Mouse (Mus musculus) left cerebral cortex, postnatal 14 days (tissue): ENCODE measurements around the gene P4ha3. TPM values are rescaled to one million over a fixed set of nuclear protein-coding genes. Genes with fewer than 3 reads are reported as not detected.

ENCODE experiments used
- DNase-seq, 2 experiments: peaks; one replicate each; pipeline ENCODE4 v3.0.0; 2021 to 2022; ENCODE audit warnings: low spot score in 2 of 2, mixed read lengths in 1 of 2
- intact Hi-C: fragments of 180-260 bp; cut with DNase I; formaldehyde crosslinking; loops from one replicate; pipeline ENCODE4 v1.15.1; 2025
- total RNA-seq, 2 experiments: library from RNA; stranded (reverse); gene quantifications; 2 replicates each; pipeline ENCODE4 v1.2.3; 2021

The P4ha3 gene
- total RNA-seq, 2 experiments from 2014 or later: 6.4 to 6.9 TPM

DNA sequence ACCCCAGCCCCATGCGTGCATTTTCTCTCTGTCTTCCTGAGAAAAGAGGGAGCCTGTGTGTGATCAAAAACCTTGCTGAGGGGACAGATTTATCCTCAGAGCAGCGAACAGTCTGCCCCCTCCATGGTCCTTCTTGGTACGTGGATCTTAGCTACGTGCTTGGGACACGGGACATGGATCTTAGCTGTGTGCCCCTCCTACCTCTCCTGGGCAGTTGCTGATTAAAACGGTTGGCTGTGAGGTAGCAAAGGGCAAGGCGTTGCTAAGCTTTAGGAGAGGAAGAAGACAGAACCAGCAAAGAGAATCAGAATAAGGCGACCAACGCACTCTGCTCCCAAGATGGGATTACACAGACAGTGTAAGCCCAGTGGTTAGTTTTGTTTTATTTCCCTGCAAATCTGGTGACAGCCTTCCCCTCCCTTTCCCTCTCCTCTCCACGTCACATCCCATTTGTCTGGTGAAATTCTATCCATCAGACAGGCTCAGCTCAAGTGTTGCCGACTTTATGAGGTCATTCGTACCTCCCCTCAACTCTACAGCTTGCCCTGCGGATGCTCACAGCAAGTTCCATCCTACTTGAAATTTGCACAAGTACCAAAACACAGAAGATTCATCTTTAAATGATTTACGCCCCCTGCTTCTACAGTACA lies 13.7 kb downstream of the P4ha3 start:
- no peak for DNase-seq
- intact Hi-C loops: no loop called here

DNA sequence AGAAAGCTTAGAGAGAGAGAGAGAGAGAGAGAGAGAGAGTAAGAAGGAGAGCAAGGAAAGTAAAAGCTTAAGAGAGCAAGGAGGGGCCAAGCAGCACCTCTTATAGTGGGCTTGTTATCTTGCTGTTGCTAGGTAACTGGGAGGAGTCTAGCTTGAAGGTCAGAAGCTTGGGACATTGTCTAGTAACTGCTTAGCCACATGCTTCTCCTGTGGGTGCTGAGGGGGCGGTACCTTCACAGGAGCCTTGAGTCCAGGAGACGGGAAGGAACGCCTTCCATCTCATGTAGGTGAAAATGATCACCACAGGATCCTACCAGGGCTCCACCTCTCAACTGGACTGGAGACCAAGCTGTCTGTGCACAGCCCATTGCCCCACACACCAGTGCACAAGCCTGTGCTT lies 16.1 kb downstream of the P4ha3 start:
- DNase-seq: no peak
- intact Hi-C loops: no loop called here

DNA sequence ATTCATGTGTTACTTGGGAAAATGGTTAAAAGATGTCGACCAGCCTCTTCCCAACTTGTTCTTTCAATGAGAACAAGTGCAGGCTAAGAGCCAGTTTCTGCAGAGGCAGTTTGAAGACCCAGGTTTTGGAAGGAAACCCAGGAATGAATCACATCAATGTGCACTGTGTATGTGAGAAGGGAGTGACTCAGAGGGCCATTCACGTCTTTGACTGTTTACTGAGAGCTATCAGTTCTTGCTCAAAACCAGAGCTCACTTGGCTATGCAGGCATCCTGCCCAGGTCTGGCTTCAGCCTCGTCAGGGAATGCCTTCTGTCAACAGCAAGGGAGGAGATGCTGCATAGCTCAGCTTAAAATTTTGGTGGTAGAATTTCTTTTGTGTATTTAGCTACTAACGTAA lies 17.0 kb downstream of the P4ha3 start:
- intact Hi-C loops: no loop called here
- peak; percentile 73 to 88 for DNase-seq

DNA sequence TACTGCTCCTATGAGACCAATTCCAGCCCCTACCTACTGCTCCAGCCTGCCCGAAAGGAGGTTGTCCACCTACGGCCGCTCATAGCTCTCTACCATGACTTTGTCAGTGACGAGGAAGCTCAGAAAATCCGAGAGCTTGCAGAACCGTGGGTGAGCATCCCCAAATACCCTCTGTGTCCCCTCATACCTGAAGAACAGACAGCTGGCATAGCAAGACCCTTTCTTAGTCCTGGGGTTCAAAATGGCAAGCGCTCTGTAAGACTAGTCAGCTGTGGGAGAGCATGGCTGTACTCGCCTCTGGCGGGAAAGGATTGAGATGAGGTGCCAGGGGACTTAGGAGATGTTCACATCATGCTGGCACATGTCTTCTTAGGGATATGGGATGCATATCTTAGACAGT lies 20.6 kb downstream of the P4ha3 start:
- intact Hi-C loops: no loop called here
- no peak for DNase-seq

DNA sequence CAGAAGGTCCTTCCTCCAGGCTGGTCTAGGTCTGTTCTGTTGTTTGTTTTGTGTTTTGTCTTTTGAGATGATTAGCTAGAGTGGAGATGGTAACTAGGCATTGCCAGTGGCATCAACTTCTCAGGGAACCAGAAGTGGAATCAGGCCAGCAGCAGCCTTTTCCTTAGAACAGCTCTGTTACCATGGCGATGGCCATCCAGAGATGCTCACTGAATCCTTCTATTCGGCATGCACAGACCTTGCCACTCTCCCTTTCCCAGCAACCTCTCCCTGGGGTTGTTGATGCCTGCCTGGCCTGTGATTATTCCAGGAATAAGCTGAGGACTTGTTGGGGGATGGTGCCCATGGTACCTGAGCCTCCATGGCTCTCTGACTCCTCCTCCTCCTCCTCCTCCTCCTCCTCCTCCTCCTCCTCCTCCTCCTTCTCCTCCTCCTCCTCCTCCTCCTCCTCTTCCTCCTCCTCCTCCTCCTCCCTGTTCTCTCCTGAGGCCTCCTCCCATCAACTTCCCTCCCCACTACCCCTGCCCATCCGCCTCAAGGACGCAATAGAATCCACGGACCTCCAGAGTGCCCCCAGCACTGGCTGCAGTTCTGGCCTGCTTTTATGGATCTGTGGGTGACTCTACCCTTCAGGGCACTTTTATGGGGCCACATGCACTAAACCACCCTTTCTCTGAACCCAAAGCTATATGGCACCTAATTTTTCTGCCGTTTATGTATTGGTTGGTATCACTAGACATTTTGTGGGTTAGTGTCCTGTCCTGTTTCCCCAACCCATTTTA lies 22.7 kb downstream of the P4ha3 start:
- peak; percentile 76 to 90 for DNase-seq
- intact Hi-C loops: no loop called here

DNA sequence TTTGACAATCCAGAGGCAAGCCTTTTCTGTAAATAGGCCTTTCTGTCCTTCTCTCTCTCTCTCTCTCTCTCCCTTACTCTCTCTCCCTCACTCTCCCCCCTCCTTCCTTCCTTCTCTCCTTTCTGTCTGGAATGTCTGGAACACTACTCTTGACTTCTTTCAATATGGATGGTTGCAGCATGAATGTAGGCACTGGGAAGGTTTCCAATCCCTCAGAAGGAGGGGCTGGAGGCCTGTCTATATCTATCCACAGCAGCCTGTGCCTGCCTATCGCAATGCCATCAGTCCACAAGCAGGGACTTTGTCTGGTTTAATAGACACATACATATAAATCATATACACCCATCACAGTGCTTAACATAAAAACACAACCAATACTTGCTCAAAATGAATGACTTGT lies 23.9 kb downstream of the P4ha3 start:
- DNase-seq: peak; percentile 28 to 44
- intact Hi-C loops: no loop called here

DNA sequence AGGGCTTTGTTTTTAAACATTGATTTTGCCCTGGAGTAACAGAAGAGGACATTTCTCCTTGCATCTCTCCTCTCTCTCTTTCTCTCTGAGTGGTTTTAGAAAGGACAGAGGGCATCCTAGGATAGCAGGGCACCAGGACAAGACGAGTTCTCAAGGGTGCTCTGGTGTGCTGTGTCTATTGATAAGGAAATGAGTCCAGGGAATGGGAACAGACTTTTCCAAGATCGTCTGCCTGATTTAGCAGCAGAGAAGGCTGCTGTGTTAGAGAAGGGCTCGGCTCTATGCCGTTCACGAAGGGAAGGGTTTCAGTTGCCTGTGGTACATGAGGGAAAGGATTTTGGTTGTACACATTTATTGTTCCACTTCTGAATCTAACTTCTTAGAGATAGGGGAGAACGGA lies 24.4 kb downstream of the P4ha3 start:
- intact Hi-C loops: no loop called here
- DNase-seq: no peak

DNA sequence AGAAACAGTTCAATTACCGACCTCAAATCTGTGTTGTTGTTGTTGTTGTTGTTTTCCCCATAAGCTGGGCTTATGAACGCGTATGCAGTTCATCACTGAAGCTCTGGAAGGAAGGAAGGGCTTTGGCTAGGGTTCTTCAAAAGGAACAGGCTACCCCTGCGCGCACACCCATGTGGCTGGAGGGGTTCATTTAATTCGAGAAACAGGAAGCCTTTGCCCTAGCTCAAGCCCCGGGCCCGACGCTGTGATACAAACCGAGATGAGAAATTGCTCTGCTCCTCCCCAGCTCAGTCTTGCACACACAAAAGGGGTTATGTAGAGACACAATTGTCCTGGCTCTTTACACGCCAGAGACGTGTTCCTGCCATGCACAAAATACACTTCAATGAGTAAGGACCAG lies 25.0 kb downstream of the P4ha3 start:
- DNase-seq: no peak
- intact Hi-C loops: no loop called here

DNA sequence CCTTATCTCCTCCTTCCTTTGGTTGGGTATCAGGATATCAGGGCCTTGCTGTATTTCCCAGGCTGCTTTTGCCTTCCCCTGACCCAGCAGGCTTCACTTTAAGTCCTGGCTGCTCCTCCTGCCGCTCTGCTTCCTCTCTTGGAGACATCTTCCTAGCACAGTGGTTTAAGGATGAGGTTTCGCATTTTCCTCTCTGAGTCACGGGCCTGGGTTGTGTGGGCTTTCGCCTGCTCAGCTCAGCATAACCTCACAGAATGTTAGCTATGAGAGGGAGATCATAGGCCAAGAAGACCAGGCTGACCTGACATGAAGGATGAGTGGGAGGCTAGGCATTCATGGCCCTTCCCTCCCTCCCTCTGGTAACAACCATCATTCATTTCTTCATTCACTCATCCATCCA lies 27.4 kb downstream of the P4ha3 start:
- DNase-seq: no peak
- intact Hi-C loops: no loop called here

DNA sequence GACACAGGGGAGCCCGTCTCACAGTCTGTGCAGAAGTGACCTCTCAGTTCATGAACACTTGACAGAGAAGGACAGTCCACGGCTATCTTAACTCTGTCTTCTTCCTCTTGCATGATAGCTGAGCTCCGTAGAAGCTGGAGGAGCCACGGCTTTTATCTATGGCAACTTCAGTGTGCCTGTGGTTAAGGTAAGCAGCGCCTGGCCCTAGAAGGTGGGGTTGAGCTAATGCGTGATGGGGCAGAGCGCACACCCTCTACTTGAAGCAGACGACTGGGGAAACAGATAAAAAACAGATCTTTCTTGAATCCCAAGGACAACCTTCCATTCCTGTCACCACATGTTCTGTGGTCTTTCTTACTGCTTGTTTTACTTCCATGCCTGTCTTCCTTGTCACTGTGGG lies 31.6 kb downstream of the P4ha3 start:
- intact Hi-C loops: no loop called here
- DNase-seq: no peak

DNA sequence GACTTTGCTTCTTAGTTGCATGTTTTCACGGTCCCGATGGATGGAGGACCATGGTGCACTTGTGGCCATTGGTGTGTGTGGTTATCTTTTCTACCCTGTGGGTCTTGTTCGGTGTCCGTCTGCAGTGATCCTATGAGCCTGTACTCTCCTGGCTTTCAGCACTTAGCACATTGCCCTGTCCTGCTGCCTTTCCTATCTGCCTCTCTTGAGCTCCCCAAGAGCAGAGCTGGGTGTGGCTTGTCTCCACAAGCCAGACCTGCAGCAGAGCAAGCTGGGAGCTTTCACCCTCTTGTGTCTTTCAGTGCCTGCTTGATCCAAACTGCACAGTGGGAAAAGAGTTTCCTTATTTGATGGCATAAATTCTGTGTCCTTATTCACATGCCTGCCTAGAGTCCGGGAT lies 32.2 kb downstream of the P4ha3 start:
- intact Hi-C loops: no loop called here
- no peak for DNase-seq

DNA sequence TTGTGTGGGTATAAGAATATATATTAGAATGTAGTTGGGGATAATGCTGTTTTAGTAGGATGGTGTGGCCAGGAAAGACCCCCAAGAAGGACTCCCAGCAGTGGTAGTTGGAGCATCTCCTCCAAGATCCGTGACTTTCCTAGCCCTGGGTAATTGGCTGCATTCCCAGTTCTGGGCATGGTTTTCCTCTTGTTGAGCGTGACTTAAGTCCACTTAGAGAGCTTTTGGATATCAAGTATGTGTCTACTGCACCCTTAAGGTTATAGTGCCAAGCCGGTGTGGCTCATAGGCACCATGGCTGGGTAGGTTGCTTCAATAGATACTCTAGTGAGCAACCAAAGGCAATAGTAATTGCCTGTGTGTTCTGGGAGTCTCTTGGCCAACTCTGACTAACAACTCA lies 38.4 kb downstream of the P4ha3 start:
- DNase-seq: no peak
- intact Hi-C loops: no loop called here

DNA sequence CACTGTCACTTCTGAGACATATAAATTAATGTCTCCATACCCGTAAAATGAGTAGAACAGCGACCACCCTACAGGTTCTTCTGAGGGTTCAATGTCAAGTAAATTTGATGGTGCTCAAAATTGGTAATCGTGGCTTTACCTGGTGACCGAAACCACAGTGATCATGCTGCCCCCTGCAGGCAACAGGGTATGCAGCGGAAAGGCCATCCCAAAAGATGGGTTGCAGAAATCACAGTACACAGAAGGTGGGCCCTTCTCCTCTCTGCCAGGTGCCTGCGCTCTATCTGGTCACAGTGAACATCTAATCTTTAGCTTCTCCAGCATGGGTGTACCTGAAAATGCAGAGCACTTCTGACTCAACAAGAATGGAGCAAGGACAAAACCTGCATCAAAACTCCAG lies 40.2 kb downstream of the P4ha3 start:
- intact Hi-C loops: loop anchor here (1.0 kb wide), 1 partner anchor 46 kb away; no protein-coding TSS in a partner anchor
- peak; percentile 60 to 63 for DNase-seq

DNA sequence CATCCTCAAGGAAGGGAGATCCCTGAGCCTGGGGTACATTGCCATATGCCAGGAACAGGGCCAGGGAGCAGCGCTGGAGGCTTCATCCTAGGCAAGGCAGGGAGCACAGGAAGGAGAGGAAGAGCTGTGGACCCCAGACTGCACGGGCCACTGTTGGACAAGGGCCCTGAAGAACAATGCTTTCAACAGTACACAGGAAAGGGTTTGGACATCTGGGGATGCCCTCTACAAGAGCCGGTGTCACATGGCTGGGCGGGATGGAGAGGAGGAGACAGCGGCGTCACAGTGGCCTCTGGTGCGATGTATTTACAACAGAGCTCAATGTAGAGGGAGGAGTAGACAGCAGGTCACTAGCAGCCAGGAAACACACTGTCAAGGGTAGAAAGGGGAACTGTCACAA lies 42.2 kb downstream of the P4ha3 start:
- DNase-seq: no peak
- intact Hi-C loops: no loop called here

DNA sequence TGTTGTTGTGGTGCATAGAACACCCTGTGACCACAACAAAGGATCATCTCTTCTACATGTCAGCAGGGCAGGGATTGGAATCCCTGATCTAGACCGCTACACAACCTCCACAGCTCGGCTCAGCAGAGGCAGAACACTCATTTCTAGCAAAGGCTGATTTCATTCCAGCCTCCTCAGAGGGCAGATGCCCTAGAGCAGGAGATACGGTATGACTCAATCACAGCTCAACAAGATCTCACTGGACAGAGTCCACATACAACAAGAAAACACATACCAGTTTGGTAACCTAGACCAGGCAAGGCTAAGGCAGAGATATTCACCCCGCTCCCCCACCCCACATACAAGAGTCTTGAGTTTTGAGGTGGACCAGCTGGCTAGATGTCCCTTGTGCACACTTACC lies 43.3 kb downstream of the P4ha3 start:
- intact Hi-C loops: no loop called here
- DNase-seq: no peak

DNA sequence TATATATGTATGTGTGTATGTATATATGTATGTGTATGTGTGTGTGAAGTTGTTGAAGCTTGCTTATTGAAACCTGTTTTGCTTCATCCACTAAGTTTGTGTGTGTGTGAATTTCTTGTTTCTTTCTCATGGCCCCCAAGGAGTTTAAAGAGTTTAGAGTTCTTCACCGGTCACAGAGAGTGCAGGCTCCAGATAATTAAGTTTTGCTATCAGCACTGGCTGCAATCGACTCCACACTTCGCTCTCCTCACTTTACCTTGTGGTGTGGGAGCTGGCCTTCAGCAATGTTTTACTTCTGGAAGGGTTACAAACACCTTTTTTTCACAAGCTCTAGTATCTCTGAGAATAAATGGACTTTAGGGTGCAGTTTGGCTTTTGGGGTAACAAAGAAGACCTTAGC lies 45.9 kb downstream of the P4ha3 start:
- intact Hi-C loops: no loop called here
- DNase-seq: no peak

DNA sequence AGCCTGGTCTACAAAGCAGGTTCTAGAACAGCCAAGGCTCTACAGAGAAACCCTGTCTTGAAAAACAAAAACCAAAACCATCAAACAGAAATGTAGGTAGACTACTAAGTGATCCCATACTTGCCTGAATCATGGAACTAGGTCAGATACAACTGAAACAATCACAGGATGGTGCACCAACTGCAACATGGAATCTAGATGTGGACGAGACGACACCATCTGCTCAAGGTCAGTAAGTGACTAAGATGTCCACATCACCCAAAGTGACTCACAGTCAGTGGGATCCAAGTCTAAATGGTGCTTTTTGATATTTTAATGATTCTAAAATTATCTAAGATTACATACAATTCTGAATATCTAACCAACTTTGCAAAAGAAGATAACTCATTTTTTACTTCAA lies 50.6 kb downstream of the P4ha3 start:
- DNase-seq: no peak
- intact Hi-C loops: no loop called here

DNA sequence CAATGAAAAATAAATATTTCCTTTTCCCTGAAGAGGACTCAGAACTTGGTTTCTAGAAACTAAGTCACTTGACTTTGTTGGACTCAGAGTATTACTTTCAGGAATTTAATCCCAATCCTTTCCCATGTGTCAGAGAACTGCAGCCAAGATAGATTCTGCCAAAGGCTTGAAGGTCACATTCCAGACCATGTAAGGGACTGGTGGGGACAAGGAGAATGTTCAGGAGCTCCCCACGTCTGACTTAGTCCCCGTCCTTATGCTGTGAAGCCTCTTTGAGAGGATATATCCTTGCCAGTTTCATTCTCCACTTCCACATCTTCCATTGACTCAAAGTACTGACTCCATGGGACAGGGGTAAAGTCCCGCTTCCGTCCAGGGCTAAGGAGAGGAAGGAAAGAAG lies 69.7 kb downstream of the P4ha3 start:
- no peak for DNase-seq

DNA sequence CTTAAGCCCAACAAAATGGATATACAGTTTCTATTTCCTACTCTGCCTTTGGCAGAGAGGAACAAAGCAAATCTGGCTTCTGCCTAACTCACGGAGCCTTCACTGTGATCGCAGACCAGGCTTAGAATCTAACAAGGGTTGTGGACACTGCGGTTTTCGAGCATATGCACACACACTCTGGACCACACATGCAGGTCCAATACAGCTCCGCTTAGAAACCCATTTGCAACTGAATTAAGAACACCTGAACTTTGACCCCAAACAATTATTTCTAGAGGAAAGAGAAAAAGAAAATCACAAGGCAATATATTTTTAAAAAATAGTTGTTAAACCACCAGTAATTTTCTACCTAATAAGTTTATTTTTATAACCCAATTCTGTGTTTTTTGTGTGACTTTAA lies 71.0 kb downstream of the P4ha3 start:
- no peak for DNase-seq
- intact Hi-C loops: no loop called here

More for the DNA sequence above, 69.7 kb downstream of the P4ha3 start:
- intact Hi-C loops: no loop called here

DNA sequence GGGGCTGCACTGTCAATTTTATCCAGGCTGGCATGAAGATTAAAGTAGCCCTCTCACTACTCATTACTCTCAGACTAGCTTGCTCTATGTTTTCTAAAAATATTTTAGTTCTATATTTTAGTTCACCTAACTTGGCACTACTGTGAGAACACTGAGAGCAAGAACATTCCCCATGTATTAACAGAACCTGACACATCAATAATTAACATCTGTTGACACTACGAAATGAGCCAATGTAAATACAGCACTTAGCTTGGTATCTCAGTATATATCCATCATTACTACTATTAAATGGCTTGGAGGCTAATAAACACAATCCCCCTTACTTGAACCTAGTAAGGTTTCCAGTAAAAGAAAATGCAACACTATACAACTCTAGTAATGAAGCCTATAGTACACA lies 71.4 kb downstream of the P4ha3 start:
- no peak for DNase-seq
- intact Hi-C loops: no loop called here

DNA sequence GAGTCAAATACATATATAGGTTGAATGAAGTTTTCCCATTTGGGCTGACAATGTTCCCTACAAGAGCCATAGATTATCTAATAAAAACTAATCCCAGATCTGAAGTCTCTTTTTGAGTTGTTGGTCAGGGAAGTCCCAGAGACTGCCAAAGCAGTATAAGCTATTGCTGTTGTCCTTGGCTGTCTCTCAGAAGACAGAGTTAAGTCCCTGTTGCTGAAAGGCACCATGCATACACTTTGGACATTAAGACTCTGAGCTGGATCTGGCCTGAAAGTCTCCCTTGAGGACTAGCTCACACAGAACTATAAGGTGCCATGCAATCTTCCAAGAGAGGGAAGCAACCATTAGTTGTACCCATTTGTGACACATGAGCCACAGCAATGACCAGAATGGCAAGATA lies 72.5 kb downstream of the P4ha3 start:
- no peak for DNase-seq
- intact Hi-C loops: no loop called here
